In genomic region chr7:27335928-27336823, GRCm38 (mm10) we compare ENCODE assay signal across 7 mouse cellular contexts. TPM values are rescaled to one million over a fixed set of nuclear protein-coding genes. Genes with fewer than 3 reads are reported as not detected.
A peak's percentile ranks its signal among the peaks of the same experiment; 100 is the strongest.
DNase-seq lines count a peak whose midpoint lies in the region; ATAC-seq and TF ChIP-seq lines count a peak whose summit lies in the region.

No protein-coding gene starts in this region.

- intact Hi-C loops in heart, adult 2 months (cut with DNase I) = loop anchor here (1.0 to 5.0 kb wide), 6 partner anchors 25 to 351 kb away; partner anchors contain the start of genes Sertad3 and Zfp607b

- peak; percentile 100 for TF ChIP-seq CTCF in heart, adult 2 months (IDR thresholded peaks at IDR 0.05)
- peak; percentile 99 for TF ChIP-seq CTCF in kidney, adult 2 months (conservative IDR thresholded peaks at IDR 0.05; ENCODE audit: insufficient read depth, insufficient read length, low read depth, low read length)

- H3K9ac ChIP-seq in embryonic facial prominence, embryonic 11.5 days (replicated peaks; ENCODE audit: low read length) = peak overlapping the region; percentile 48
- 0 out of 2 replicates have a peak overlapping the region, but pooled peaks have one; percentile 19 for H3K9ac ChIP-seq in heart, adult 2 months (ENCODE audit: low read depth, low read length)
- peak overlapping the region; percentile 53; the same call in 1 of the 2 replicates for H3K9ac ChIP-seq in limb, embryonic 12.5 days (replicated peaks)
- H3K9ac ChIP-seq in midbrain, embryonic 15.5 days = peak overlapping the region; percentile 40; the same call in 1 of the 2 replicates

- peak; percentile 90 for TF ChIP-seq EP300 in heart, adult 2 months (IDR thresholded peaks at IDR 0.05; ENCODE audit: insufficient read depth, low read depth, low read length)

- no peak for TF ChIP-seq POLR2A in heart, adult 2 months (IDR thresholded peaks at IDR 0.05; ENCODE audit: insufficient read depth, low read depth, low read length)
- no peak for TF ChIP-seq POLR2A in kidney, adult 2 months (IDR thresholded peaks at IDR 0.05; ENCODE audit: low read depth, low read length)

- H3K79me2 ChIP-seq in heart, adult 2 months (replicated peaks; ENCODE audit: control insufficient read depth, insufficient read depth, low read length) = no peaks in the 10 kb centered on the region

- H3K27ac ChIP-seq in embryonic facial prominence, embryonic 11.5 days (replicated peaks; ENCODE audit: low read depth, low read length) = 0 out of 2 replicates have a peak overlapping the region, but pooled peaks have one; percentile 25
- H3K27ac ChIP-seq in heart, adult 2 months = peak overlapping the region; percentile 55
- H3K27ac ChIP-seq in kidney, adult 2 months (ENCODE audit: insufficient read depth, low read depth, low read length) = no peak overlapping the region
- peak overlapping the region; percentile 66 for H3K27ac ChIP-seq in limb, embryonic 12.5 days
- H3K27ac ChIP-seq in midbrain, embryonic 15.5 days = no peak overlapping the region

- WGBS in embryonic facial prominence, embryonic 11.5 days = under 1% methylated on average over 47 of the region's 47 CpGs
- WGBS in heart, adult 2 months = 2% methylated on average over 47 of the region's 47 CpGs
- WGBS in kidney, adult 2 months = 2% methylated on average over 47 of the region's 47 CpGs
- under 1% methylated on average over 47 of the region's 47 CpGs for WGBS in limb, embryonic 12.5 days
- WGBS in midbrain, embryonic 15.5 days = 1% methylated on average over 47 of the region's 47 CpGs

- peak; percentile 92 for DNase-seq in adrenal gland, postnatal 14 days
- DNase-seq in embryonic facial prominence, embryonic 11.5 days (ENCODE audit: low spot score) = peak; percentile 96
- peak; percentile 89 to 94 for DNase-seq in heart, adult 2 months
- peak; percentile 92 for DNase-seq in kidney, adult 2 months
- DNase-seq in spleen, adult 18-20 months = peak; percentile 69 to 86

- no peaks in the 10 kb centered on the region for H3K36me3 ChIP-seq in embryonic facial prominence, embryonic 11.5 days (replicated peaks; ENCODE audit: control insufficient read depth, insufficient read depth, low read depth, low read length)
- H3K36me3 ChIP-seq in heart, adult 2 months (ENCODE audit: control insufficient read depth, insufficient read depth, low read length) = no peaks in the 10 kb centered on the region
- no peaks in the 10 kb centered on the region for H3K36me3 ChIP-seq in kidney, adult 2 months (ENCODE audit: control insufficient read depth, insufficient read depth, low read length)
- H3K36me3 ChIP-seq in limb, embryonic 12.5 days = peaks cover 1% of the 10 kb centered on the region; the same call in 1 of the 2 replicates
- H3K36me3 ChIP-seq in midbrain, embryonic 15.5 days (replicated peaks) = no peaks in the 10 kb centered on the region

- H3K27me3 ChIP-seq in embryonic facial prominence, embryonic 11.5 days (ENCODE audit: control insufficient read depth, insufficient read depth, low read length) = peaks cover 45% of the 10 kb centered on the region
- H3K27me3 ChIP-seq in heart, adult 2 months (ENCODE audit: control insufficient read depth, insufficient read depth, low read length) = peaks cover 11% of the 10 kb centered on the region; the same call in 1 of the 2 replicates
- H3K27me3 ChIP-seq in kidney, adult 2 months (replicated peaks; ENCODE audit: control insufficient read depth, insufficient read depth, low read length) = no peaks in the 10 kb centered on the region
- peaks cover 80% of the 10 kb centered on the region for H3K27me3 ChIP-seq in limb, embryonic 12.5 days
- H3K27me3 ChIP-seq in midbrain, embryonic 15.5 days (replicated peaks) = peaks cover 69% of the 10 kb centered on the region

- H3K4me2 ChIP-seq in embryonic facial prominence, embryonic 11.5 days (ENCODE audit: low read depth, low read length) = peak overlapping the region; percentile 90
- H3K4me2 ChIP-seq in limb, embryonic 12.5 days = peak overlapping the region; percentile 84
- H3K4me2 ChIP-seq in midbrain, embryonic 15.5 days = peak overlapping the region; percentile 59

- H3K9me3 ChIP-seq in embryonic facial prominence, embryonic 11.5 days (replicated peaks; ENCODE audit: control insufficient read depth, low read length) = no peaks in the 10 kb centered on the region
- no peaks in the 10 kb centered on the region for H3K9me3 ChIP-seq in limb, embryonic 12.5 days
- no peaks in the 10 kb centered on the region for H3K9me3 ChIP-seq in midbrain, embryonic 15.5 days

- H3K4me1 ChIP-seq in embryonic facial prominence, embryonic 11.5 days (ENCODE audit: control insufficient read depth, insufficient read depth, low read length) = peaks cover under 1% of the 10 kb centered on the region
- H3K4me1 ChIP-seq in heart, adult 2 months (ENCODE audit: control insufficient read depth, insufficient read depth, low read length) = peaks cover 2% of the 10 kb centered on the region; the same call in 1 of the 2 replicates
- H3K4me1 ChIP-seq in kidney, adult 2 months (ENCODE audit: control insufficient read depth, insufficient read depth, low read length) = peaks cover 8% of the 10 kb centered on the region; the same call in 1 of the 2 replicates
- H3K4me1 ChIP-seq in limb, embryonic 12.5 days (replicated peaks) = peaks cover 46% of the 10 kb centered on the region
- H3K4me1 ChIP-seq in midbrain, embryonic 15.5 days = peaks cover 70% of the 10 kb centered on the region

- ATAC-seq in embryonic facial prominence, embryonic 11.5 days (replicated peaks; ENCODE audit: insufficient number of reproducible peaks, low FRiP score, low TSS enrichment, low read depth) = peak; percentile 84
- peak; percentile 84 for ATAC-seq in limb, embryonic 12.5 days (ENCODE audit: insufficient number of reproducible peaks, insufficient read depth, low FRiP score, low TSS enrichment, low read depth)
- peak; percentile 82 for ATAC-seq in midbrain, embryonic 15.5 days (replicated peaks)

- H3K4me3 ChIP-seq in embryonic facial prominence, embryonic 11.5 days (ENCODE audit: low read depth, low read length) = peak overlapping the region; percentile 43
- H3K4me3 ChIP-seq in heart, adult 2 months = no peak overlapping the region
- H3K4me3 ChIP-seq in kidney, adult 2 months (ENCODE audit: insufficient read depth, low read depth, low read length) = no peak overlapping the region
- H3K4me3 ChIP-seq in limb, embryonic 12.5 days (replicated peaks) = peak overlapping the region; percentile 54
- peak overlapping the region; percentile 32 for H3K4me3 ChIP-seq in midbrain, embryonic 15.5 days

RNA-seq across cellular contexts. Expression of gene Ltbp4, which starts 1.3 kb away (rescaled TPM):
- 122 and 126 TPM in 2 replicates for total RNA-seq in adrenal gland, postnatal 14 days (2021)
- polyA plus RNA-seq in embryonic facial prominence, embryonic 11.5 days (2014; fragmentation: Nextera tagmentation; extraction: Ambion mirVana) = 6.3 and 6.6 TPM in 2 replicates
- total RNA-seq in heart, adult 2 months (2021) = 100 to 1,000 TPM; 187 to 221 TPM
- 349 and 374 TPM in 2 replicates for polyA plus RNA-seq in heart, adult 2 months (2012; rRNA removed)
- polyA plus RNA-seq in kidney, adult 2 months (2012; rRNA removed) = 76.9 and 84.7 TPM in 2 replicates
- polyA plus RNA-seq in limb, embryonic 12.5 days (2016; fragmentation: Nextera tagmentation; extraction: Ambion mirVana) = 15.2 and 15.8 TPM in 2 replicates
- polyA plus RNA-seq in midbrain, embryonic 15.5 days (2015; fragmentation: Nextera tagmentation; extraction: Ambion mirVana) = 13.4 and 15.7 TPM in 2 replicates

RNA-seq across cellular contexts. Expression of gene Shkbp1, which starts 19.6 kb away (rescaled TPM):
- 16.1 and 26.1 TPM in 2 replicates for total RNA-seq in adrenal gland, postnatal 14 days (2021)
- polyA plus RNA-seq in embryonic facial prominence, embryonic 11.5 days (2014; fragmentation: Nextera tagmentation; extraction: Ambion mirVana) = 50.2 and 57.5 TPM in 2 replicates
- total RNA-seq in heart, adult 2 months (2021) = 1 to 10 TPM; 4.6 to 7.1 TPM
- polyA plus RNA-seq in heart, adult 2 months (2012; rRNA removed) = 17.3 and 20.2 TPM in 2 replicates
- 39.2 and 45.5 TPM in 2 replicates for polyA plus RNA-seq in kidney, adult 2 months (2012; rRNA removed)
- polyA plus RNA-seq in limb, embryonic 12.5 days (2016; fragmentation: Nextera tagmentation; extraction: Ambion mirVana) = 59.5 and 59.9 TPM in 2 replicates
- polyA plus RNA-seq in midbrain, embryonic 15.5 days (2015; fragmentation: Nextera tagmentation; extraction: Ambion mirVana) = 63.9 and 64.7 TPM in 2 replicates

RNA-seq across cellular contexts. Expression of gene Gm20479, which starts 21.0 kb away (rescaled TPM):
- total RNA-seq in adrenal gland, postnatal 14 days (2021) = 1.8 TPM in 2 replicates
- polyA plus RNA-seq in embryonic facial prominence, embryonic 11.5 days (2014; fragmentation: Nextera tagmentation; extraction: Ambion mirVana) = 0.45 TPM in 1 of 2 replicates, not detected in the other
- total RNA-seq in heart, adult 2 months (2021) = under 1 TPM in 1 of 2 experiments, not detected in 1; 0.52 TPM
- polyA plus RNA-seq in heart, adult 2 months (2012; rRNA removed) = not detected in 2 replicates
- polyA plus RNA-seq in kidney, adult 2 months (2012; rRNA removed) = 0.39 TPM in 1 of 2 replicates, not detected in the other
- polyA plus RNA-seq in limb, embryonic 12.5 days (2016; fragmentation: Nextera tagmentation; extraction: Ambion mirVana) = 0.42 TPM in 1 of 2 replicates, not detected in the other
- polyA plus RNA-seq in midbrain, embryonic 15.5 days (2015; fragmentation: Nextera tagmentation; extraction: Ambion mirVana) = not detected in 2 replicates

Comparison
In these comparisons a context has a peak if more than half of its experiments do, and no peak if none do; other contexts are left out.
1. H3K27ac ChIP-seq: peak in embryonic facial prominence, embryonic 11.5 days (single experiment), heart, adult 2 months (single experiment) and limb, embryonic 12.5 days (single experiment); none in kidney, adult 2 months (single experiment) and midbrain, embryonic 15.5 days (single experiment).
2. H3K4me3 ChIP-seq: peak in embryonic facial prominence, embryonic 11.5 days (single experiment), limb, embryonic 12.5 days (single experiment) and midbrain, embryonic 15.5 days (single experiment); none in heart, adult 2 months (single experiment) and kidney, adult 2 months (single experiment).
3. Peak in every context shown above with its lines, with median percentiles within 50 percentile points of each other: DNase-seq, ATAC-seq, H3K4me2 ChIP-seq and H3K9ac ChIP-seq.